Mouse (Mus musculus): ENCODE measurements around the gene Jph3. TPM values are rescaled to one million over a fixed set of nuclear protein-coding genes. Genes with fewer than 3 reads are reported as not detected.
A peak's percentile ranks its signal among the peaks of the same experiment; 100 is the strongest.

The Jph3 gene
- polyA plus RNA-seq (2014; fragmentation: Nextera tagmentation; extraction: Ambion mirVana): 8.9 and 9.4 TPM in 2 replicates

DNA sequence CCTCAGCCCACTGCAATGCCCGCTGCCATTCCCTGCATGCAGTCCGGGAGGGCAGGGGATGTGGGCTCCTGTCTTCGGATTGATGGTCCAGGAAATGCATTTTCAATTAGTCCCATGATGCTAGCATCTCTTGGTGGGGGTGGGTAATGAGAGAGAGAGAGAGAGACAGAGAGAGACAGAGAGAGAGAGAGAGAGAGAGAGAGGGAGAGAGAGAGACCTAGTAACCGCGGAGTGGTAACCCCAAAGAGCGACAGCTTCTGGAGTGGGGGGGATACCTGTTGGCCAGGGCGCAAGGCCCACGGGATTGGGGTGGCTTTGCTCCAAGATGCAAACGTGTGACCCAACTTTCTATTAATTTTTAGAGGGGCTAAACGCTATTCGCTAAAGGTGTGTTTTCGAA lies at the start of gene Jph3:
Jph3 (plus strand) TSS at position 301 of the 400 bp plus-strand sequence.
- Histone ChIP-seq H3K4me3 (ENCODE audit: low read depth, low read length) (peak within 1 kb of the TSS; percentile 63), H3K4me2 (ENCODE audit: low read depth, low read length, severe bottlenecking) (peak within 1 kb of the TSS; percentile 86), H3K27ac (ENCODE audit: low read depth, low read length) (no peak within 1 kb of the TSS), H3K27me3 (ENCODE audit: control insufficient read depth, insufficient read depth, low read length) (peaks cover 51% of the 10 kb centered on the region), H3K36me3 (ENCODE audit: control insufficient read depth, insufficient read depth, low read length) (no peaks in the 10 kb centered on the region), H3K9ac (ENCODE audit: low read length) (peak within 1 kb of the TSS; percentile 54), H3K4me1 (replicated peaks; ENCODE audit: control insufficient read depth, insufficient read depth, low read length) (peaks cover 3% of the 10 kb centered on the region; the same call in 1 of the 2 replicates), H3K9me3 (ENCODE audit: control insufficient read depth, low read length) (no peaks in the 10 kb centered on the region)
- DNase-seq (ENCODE audit: low spot score) (no peak), ATAC-seq (replicated peaks; ENCODE audit: low FRiP score) (no peak)
- WGBS: 7% methylated on average over 12 of the region's 12 CpGs

DNA sequence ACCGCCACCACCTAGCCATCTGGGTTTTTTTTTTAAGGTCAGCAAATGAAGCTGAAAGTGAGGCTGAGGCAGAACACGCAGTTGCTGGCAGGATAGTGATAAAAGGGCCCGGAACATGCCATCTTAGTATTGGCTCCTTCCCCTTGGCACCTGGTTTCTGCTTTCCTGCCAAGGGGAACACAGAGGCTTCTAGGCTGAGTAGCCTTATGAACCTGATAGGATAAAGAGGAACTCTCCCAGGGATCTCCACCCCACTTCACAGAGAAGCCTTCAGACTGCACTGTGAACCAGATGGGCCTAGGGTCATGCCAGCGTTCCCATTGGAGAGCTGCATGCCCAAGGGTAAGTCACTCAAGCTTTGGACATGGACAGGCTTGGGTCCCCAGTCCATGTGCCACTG lies 48.5 kb upstream of the Jph3 start:
- Histone ChIP-seq H3K9ac (ENCODE audit: low read length) (no peak overlapping the region), H3K9me3 (ENCODE audit: control insufficient read depth, low read length) (no peaks in the 10 kb centered on the region), H3K4me3 (ENCODE audit: low read depth, low read length) (no peak overlapping the region), H3K27me3 (ENCODE audit: control insufficient read depth, insufficient read depth, low read length) (no peaks in the 10 kb centered on the region), H3K36me3 (ENCODE audit: control insufficient read depth, insufficient read depth, low read length) (no peaks in the 10 kb centered on the region), H3K4me1 (replicated peaks; ENCODE audit: control insufficient read depth, insufficient read depth, low read length) (no peaks in the 10 kb centered on the region), H3K4me2 (ENCODE audit: low read depth, low read length, severe bottlenecking) (no peak overlapping the region), H3K27ac (ENCODE audit: low read depth, low read length) (no peak overlapping the region)
- no peak for DNase-seq (ENCODE audit: low spot score)
- no peak for ATAC-seq (replicated peaks; ENCODE audit: low FRiP score)
- 82% methylated on average over 4 of the region's 4 CpGs for WGBS

DNA sequence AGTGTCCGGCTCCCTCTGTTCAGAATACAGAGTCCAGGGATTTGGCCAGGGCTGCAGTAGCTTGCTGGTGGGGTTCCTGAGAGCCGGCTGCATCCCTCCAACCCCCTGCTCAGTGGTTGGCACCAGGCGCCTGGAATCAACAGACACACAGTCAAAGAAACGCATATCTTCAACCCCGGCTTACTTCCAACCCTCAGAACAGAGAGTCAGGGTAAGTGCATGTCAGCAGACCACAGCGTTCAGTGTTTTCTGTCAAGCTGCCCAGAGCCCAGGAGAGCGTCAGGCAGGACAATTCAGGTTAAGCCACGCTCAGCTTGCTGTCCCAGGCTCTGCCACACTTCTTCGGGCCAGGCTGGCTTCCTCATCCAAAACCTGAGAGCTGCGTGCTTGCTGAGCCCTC lies 48.0 kb upstream of the Jph3 start:
- Histone ChIP-seq H3K4me1 (replicated peaks; ENCODE audit: control insufficient read depth, insufficient read depth, low read length) (no peaks in the 10 kb centered on the region), H3K4me3 (ENCODE audit: low read depth, low read length) (no peak overlapping the region), H3K9me3 (ENCODE audit: control insufficient read depth, low read length) (no peaks in the 10 kb centered on the region), H3K27me3 (ENCODE audit: control insufficient read depth, insufficient read depth, low read length) (no peaks in the 10 kb centered on the region), H3K9ac (ENCODE audit: low read length) (no peak overlapping the region), H3K36me3 (ENCODE audit: control insufficient read depth, insufficient read depth, low read length) (no peaks in the 10 kb centered on the region), H3K27ac (ENCODE audit: low read depth, low read length) (no peak overlapping the region), H3K4me2 (ENCODE audit: low read depth, low read length, severe bottlenecking) (no peak overlapping the region)
- DNase-seq (ENCODE audit: low spot score): no peak
- 67% methylated on average over 10 of the region's 10 CpGs for WGBS
- ATAC-seq (replicated peaks; ENCODE audit: low FRiP score): no peak

DNA sequence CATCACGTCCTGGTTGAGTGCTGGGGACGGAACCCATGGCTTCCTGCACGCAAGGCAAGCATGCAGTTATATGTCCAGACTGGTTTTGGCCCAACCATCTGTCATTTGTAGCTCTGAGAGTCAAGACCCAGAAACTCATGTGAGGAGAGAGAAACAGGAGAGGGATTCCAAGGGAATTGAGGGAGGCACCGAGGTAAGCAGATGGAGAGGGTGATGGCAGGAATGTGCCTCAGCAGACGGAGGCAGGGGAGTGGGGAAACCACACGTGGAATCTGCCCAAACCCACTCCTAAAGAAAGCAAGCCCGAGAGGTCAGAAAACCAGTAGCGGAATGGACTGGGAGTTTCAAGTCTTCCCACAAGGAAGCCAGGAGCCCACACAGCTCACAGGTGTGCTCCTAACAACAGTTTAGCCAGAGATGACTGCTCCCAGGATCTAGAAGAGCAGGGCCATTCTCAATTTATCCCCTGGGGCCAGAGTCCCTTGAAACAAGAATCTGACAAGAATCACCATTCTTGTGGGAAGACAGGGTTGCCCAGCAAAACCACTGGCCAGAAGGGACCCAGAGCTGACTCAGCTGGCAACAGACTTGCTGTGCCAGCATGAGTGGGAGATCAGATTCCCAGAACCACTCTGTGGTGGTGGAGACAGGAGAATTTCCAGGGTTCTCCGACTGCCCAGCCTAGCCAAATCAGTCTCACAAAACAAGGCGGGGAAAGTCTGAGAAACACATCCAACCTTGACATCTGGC lies 46.2 kb upstream of the Jph3 start:
- WGBS: 79% methylated on average over 10 of the region's 10 CpGs
- Histone ChIP-seq H3K36me3 (ENCODE audit: control insufficient read depth, insufficient read depth, low read length) (no peaks in the 10 kb centered on the region), H3K9me3 (ENCODE audit: control insufficient read depth, low read length) (no peaks in the 10 kb centered on the region), H3K27me3 (ENCODE audit: control insufficient read depth, insufficient read depth, low read length) (no peaks in the 10 kb centered on the region), H3K27ac (ENCODE audit: low read depth, low read length) (no peak overlapping the region), H3K4me1 (replicated peaks; ENCODE audit: control insufficient read depth, insufficient read depth, low read length) (peaks cover 6% of the 10 kb centered on the region; the same call in 1 of the 2 replicates), H3K9ac (ENCODE audit: low read length) (no peak overlapping the region), H3K4me2 (ENCODE audit: low read depth, low read length, severe bottlenecking) (no peak overlapping the region), H3K4me3 (ENCODE audit: low read depth, low read length) (no peak overlapping the region)
- DNase-seq (ENCODE audit: low spot score) (no peak), ATAC-seq (replicated peaks; ENCODE audit: low FRiP score) (no peak)

DNA sequence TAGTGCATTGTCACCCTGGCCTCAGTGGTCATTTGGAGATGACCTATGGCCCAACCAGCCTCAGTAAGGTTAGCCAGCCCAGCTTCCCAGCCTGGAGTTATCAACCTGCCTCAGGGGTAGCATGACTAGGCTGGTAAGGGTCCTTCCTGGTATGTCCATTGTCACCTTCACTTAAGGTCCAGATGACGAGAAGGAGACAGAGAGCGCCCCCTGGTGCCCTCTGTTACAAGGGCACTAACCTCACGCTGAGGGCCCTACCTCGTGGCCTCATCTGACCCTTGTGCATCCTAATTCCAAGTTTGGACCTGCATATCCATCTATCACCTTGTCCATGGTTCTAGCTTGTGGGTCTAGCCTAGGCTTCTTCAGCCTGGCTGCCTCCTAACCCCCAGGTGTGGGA lies 44.0 kb upstream of the Jph3 start:
- H3K36me3 ChIP-seq (ENCODE audit: control insufficient read depth, insufficient read depth, low read length): no peaks in the 10 kb centered on the region
- no peak overlapping the region for H3K4me3 ChIP-seq (ENCODE audit: low read depth, low read length)
- DNase-seq (ENCODE audit: low spot score): peak; percentile 70
- ATAC-seq (replicated peaks; ENCODE audit: low FRiP score): no peak
- no peaks in the 10 kb centered on the region for H3K9me3 ChIP-seq (ENCODE audit: control insufficient read depth, low read length)
- H3K27me3 ChIP-seq (ENCODE audit: control insufficient read depth, insufficient read depth, low read length): no peaks in the 10 kb centered on the region
- H3K27ac ChIP-seq (ENCODE audit: low read depth, low read length): no peak overlapping the region
- no peak overlapping the region for H3K4me2 ChIP-seq (ENCODE audit: low read depth, low read length, severe bottlenecking)
- peaks cover 6% of the 10 kb centered on the region; the same call in 1 of the 2 replicates for H3K4me1 ChIP-seq (replicated peaks; ENCODE audit: control insufficient read depth, insufficient read depth, low read length)
- WGBS: 20% methylated on average over 4 of the region's 4 CpGs
- H3K9ac ChIP-seq (ENCODE audit: low read length): no peak overlapping the region

DNA sequence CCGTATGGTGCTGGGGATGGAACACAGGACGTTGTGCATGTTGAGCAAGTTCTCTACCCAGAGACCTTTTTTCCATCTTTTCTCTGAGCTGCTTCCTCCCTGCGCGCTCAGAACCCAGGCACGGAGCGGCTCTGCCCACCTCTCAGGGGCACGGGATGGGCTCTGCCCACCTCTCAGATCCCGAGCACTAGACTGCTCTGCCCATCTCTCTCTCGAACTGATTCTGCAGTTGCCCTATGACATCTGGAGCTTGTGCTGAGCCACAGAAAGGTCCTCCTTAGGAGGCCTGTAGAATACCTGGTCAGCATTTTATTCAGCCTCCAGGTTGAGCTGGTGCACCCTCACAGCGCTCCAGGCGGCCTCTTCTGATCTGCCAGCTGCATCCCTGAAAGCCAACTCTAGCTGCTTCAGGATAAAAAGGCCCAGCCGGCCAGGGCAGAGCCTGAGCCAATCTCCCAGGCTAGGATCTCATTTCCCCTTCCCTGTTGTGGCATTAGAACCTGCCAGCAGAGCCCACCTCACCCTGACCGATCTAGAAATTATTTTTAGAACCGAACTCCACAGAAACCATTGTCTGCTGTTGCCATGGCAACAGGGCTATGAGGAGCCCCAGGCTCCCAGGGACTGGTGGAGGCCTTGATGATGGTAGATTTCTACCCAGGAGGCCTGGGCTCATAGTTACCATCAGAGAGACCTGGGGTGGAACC lies 41.8 kb upstream of the Jph3 start:
- Histone ChIP-seq H3K9ac (ENCODE audit: low read length) (no peak overlapping the region), H3K36me3 (ENCODE audit: control insufficient read depth, insufficient read depth, low read length) (no peaks in the 10 kb centered on the region), H3K4me2 (ENCODE audit: low read depth, low read length, severe bottlenecking) (no peak overlapping the region), H3K4me3 (ENCODE audit: low read depth, low read length) (no peak overlapping the region), H3K27me3 (ENCODE audit: control insufficient read depth, insufficient read depth, low read length) (no peaks in the 10 kb centered on the region), H3K9me3 (ENCODE audit: control insufficient read depth, low read length) (no peaks in the 10 kb centered on the region), H3K27ac (ENCODE audit: low read depth, low read length) (0 out of 2 replicates have a peak overlapping the region, but pooled peaks have one; percentile 10), H3K4me1 (replicated peaks; ENCODE audit: control insufficient read depth, insufficient read depth, low read length) (peaks cover 6% of the 10 kb centered on the region; the same call in 1 of the 2 replicates)
- no peak for DNase-seq (ENCODE audit: low spot score)
- ATAC-seq (replicated peaks; ENCODE audit: low FRiP score): 0 out of 2 replicates have a peak, but pooled peaks have one; percentile 33
- 51% methylated on average over 14 of the region's 14 CpGs for WGBS

DNA sequence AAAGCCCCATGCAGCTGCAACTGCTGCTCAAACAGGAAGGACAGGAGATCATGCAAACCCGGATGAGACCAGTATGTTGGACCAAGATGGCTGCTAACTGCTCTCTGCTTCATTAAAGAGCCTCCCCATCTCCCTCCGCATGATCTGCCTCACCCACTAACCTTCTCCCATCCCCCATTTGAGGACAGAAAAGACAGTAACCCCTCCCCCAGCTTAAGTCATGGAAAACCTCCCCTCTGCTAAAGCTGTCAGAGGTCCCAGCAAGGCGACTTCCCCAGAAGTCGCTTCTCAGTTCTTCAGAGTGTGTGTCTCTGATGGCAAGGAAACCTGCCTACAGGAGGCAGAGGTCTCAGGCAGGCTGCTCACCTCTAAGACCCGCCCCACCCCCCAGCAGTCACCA lies 40.9 kb upstream of the Jph3 start:
- DNase-seq (ENCODE audit: low spot score): no peak
- no peak for ATAC-seq (replicated peaks; ENCODE audit: low FRiP score)
- no peaks in the 10 kb centered on the region for H3K27me3 ChIP-seq (ENCODE audit: control insufficient read depth, insufficient read depth, low read length)
- H3K4me3 ChIP-seq (ENCODE audit: low read depth, low read length): no peak overlapping the region
- 39% methylated on average over 5 of the region's 5 CpGs for WGBS
- H3K9ac ChIP-seq (ENCODE audit: low read length): no peak overlapping the region
- H3K4me2 ChIP-seq (ENCODE audit: low read depth, low read length, severe bottlenecking): no peak overlapping the region
- H3K27ac ChIP-seq (ENCODE audit: low read depth, low read length): no peak overlapping the region
- no peaks in the 10 kb centered on the region for H3K9me3 ChIP-seq (ENCODE audit: control insufficient read depth, low read length)
- peaks cover 6% of the 10 kb centered on the region; the same call in 1 of the 2 replicates for H3K4me1 ChIP-seq (replicated peaks; ENCODE audit: control insufficient read depth, insufficient read depth, low read length)
- H3K36me3 ChIP-seq (ENCODE audit: control insufficient read depth, insufficient read depth, low read length): no peaks in the 10 kb centered on the region

DNA sequence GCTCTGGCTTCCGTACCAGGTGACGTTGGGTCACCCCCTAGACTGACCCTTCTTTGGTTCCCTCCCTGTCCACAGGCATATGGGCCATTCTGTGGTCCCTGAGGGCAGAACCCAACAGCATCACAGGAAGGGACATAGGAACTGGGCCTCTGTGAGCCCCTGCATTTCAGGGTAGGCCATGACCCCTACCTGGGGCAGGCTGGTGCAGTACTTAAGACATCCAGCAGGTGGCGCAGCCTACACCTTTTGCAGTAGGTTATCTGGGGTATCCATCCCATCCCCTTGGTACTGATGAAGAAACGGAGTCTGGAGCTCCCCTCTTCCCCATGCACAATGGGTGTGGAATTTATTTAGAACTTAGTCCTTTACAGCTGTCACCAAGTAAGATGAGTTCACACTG lies 35.0 kb upstream of the Jph3 start:
- Histone ChIP-seq H3K36me3 (ENCODE audit: control insufficient read depth, insufficient read depth, low read length) (no peaks in the 10 kb centered on the region), H3K4me1 (replicated peaks; ENCODE audit: control insufficient read depth, insufficient read depth, low read length) (peaks cover 11% of the 10 kb centered on the region), H3K4me3 (ENCODE audit: low read depth, low read length) (no peak overlapping the region), H3K27me3 (ENCODE audit: control insufficient read depth, insufficient read depth, low read length) (no peaks in the 10 kb centered on the region), H3K9ac (ENCODE audit: low read length) (no peak overlapping the region), H3K27ac (ENCODE audit: low read depth, low read length) (no peak overlapping the region), H3K9me3 (ENCODE audit: control insufficient read depth, low read length) (no peaks in the 10 kb centered on the region), H3K4me2 (ENCODE audit: low read depth, low read length, severe bottlenecking) (no peak overlapping the region)
- WGBS: 52% methylated on average over 4 of the region's 4 CpGs
- no peak for ATAC-seq (replicated peaks; ENCODE audit: low FRiP score)
- DNase-seq (ENCODE audit: low spot score): peak; percentile 75

Data from forebrain, embryonic 11.5 days (tissue).